Mouse (Mus musculus) layer of hippocampus, adult 8-10 months (tissue): ENCODE measurements around the gene Cyp1a2. TPM values are rescaled to one million over a fixed set of nuclear protein-coding genes. Genes with fewer than 3 reads are reported as not detected.

Experiments used
- DNase-seq, 2 experiments: peaks; one replicate each; pipeline ENCODE4 v3.0.0; 2022; ENCODE audit warnings: low spot score in 2 of 2
- total RNA-seq, 4 experiments: library from RNA; stranded (reverse); gene quantifications; 2 replicates each; pipeline ENCODE4 v1.2.4; 2022

The Cyp1a2 gene
- total RNA-seq, 4 experiments from 2014 or later, result not detected

GRCm38 (mm10) chr9:57646551-57647103, 36.9 kb downstream of the Cyp1a2 start:
- DNase-seq, result no peak

GRCm38 (mm10) chr9:57644944-57645893, 38.3 kb downstream of the Cyp1a2 start:
- peak; percentile 73 to 92 for DNase-seq

DNA sequence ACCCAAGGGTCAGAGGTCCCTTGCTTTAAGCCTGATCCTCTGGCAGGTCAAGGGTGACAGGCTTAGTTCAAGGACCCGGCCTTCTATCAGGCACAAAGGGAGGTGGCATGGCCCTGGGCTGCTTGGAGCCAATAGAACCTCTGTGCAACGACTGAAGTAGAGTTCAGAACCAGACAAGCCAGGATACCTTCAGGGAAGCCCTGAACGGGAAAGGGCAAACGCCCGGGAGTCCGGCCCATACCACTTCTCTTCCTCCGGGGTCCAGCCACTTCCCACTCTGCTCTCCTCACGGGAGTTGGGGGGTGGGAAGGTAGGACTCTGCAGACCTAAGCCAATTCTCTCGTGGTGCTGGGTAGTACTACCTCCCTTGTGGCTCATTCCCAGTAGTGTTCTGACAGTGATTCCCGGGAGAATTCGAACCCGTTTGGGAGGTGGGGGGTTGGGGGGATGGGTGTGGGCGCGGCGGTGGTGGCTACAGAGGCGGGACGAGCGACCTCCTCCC, 39.0 kb downstream of the Cyp1a2 start:
- DNase-seq, result no peak

GRCm38 (mm10) chr9:57643856-57644180, 39.7 kb downstream of the Cyp1a2 start:
- no peak for DNase-seq

DNA sequence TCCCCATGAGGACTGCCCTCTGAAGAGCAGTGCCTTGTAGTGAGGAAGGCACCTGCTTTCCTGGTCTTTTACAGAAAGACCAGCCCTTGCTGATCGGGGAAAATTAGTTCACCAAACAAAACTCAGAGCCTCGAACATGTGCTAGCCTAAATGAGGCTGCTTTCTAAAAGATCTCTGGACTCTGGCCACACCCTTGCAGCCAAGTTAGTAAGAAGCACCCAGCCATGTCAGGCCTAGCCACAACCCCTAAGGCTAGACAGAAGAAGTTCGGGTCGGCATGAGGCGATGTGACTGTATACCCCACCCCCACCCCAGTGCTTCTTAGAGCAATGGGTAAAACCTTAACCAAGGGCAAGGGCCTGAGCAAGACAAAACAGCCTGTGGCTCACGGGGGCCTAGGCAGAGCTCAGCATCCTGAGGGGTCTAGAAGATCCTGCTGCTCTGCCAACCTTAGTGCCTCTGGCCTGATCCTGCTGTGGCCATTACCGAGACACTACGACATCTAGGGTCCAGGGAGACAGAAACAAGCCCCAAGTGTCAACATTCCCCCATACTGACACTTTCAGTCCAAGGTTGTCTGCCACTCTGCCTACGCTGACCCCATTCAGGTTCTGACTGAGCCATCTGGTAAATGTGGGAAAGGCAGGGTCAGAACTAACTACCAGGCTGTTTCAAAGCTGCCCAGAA, 40.2 kb downstream of the Cyp1a2 start:
- DNase-seq, result no peak

DNA sequence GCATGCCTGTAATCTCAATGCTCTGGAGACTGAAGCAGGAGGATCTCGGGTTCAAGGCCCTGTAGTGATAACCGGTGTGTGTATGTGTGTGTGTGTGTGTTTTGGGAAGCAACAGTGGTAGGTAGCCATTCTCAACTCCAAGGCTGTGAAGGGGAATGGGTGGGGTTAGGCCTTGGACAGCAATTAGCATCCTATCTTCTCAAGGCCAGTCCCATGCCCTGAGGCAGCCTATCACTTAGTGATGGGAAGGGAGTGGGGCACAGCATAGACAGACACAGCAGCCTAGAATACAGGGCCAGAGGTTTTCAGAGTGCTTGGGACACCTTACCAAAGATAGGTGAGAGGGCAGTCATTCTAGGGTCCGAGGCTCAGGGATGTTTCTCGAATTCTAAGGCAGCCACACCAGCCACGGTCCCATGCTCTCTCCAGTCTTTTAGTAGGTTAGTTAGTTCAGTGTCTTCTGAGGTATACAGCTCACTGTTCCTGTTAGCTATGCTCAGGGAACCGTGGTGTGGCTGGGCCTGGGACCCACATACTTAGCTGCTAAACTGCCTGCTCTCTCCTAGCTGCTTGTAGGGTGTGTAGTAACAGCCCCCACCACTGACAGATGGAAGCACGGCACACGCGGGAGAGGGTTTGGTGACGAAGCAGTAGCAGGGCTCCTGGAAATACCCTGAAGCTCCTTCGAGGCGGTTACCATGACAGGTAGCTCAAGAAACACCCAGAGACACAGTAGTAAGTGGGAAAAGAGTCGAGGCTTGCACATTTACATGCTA, 41.5 kb downstream of the Cyp1a2 start:
- no peak for DNase-seq

GRCm38 (mm10) chr9:57641022-57641421, 42.5 kb downstream of the Cyp1a2 start:
- DNase-seq, result no peak

- no peak for DNase-seq
Measured at GRCm38 (mm10) chr9:57640384-57640783, 43.1 kb downstream of the Cyp1a2 start.

DNA sequence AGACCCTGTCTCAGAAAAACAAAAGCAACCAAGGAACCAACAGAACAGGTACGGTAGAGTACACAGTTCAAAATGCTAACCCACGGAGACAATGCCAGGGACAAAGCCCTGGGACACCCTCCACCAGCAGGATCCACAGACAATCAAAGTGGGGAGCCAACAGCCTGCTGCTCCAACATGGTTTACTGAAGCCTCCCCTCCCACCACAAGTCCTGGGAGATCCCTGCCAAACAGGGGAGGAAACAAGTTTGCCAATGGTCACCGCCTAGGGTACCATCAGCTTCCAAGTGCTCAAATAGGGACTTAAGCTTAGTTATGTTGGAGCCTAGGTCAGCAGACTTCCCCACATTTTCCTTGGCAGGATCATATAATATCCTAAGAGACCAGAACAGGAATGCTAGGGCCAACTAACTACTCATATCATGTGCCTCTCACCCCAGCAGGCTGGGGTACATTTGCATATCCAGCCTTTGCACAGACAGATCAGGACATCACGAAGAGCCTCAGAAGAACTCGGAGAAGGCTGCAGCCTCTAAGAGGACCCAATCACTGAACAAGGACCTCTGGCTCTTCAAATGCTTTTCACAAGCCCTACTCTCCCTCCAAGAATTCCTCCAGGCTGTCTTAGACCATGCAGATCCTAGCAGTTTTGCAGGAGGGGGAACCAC, 43.7 kb downstream of the Cyp1a2 start:
- no peak for DNase-seq

DNA sequence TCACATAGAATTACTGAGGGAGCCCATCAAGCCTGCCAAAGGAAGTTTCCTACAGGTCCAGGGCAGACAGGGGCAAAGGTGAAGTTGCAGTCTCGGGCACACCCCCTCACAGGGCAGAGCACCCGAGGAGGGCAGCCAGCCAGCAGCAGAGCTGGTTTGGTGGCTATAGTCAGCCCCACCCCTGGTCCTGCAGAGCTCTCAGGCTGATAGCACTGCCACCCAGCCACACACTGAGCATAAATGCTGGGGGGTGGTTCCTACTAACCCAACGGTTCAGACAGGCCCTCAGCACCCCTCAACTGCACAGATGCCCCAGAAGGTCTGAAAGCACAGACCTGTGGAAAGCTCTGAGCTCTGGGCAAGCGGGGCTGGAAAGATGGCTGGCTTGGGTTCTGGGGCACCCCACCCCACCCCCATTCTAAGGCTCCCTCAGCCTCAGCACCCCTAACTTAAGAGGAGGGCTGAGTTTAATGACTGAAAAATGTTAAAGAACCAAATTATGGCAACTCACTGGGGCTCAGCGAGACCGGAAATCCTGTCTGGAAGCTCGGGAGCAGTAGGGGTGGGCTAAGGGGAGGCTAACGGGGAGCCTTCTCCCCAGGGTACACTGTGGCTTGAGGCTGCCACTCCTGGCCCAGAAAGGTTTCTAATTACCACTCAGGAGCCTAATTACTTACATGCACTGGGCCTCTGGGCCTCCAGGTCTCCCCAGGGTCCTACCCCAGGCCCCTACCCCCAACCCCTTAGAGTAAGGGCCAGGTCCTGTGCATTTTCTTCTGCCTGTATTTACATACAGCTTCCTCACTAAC, 44.6 kb downstream of the Cyp1a2 start:
- no peak for DNase-seq

DNA sequence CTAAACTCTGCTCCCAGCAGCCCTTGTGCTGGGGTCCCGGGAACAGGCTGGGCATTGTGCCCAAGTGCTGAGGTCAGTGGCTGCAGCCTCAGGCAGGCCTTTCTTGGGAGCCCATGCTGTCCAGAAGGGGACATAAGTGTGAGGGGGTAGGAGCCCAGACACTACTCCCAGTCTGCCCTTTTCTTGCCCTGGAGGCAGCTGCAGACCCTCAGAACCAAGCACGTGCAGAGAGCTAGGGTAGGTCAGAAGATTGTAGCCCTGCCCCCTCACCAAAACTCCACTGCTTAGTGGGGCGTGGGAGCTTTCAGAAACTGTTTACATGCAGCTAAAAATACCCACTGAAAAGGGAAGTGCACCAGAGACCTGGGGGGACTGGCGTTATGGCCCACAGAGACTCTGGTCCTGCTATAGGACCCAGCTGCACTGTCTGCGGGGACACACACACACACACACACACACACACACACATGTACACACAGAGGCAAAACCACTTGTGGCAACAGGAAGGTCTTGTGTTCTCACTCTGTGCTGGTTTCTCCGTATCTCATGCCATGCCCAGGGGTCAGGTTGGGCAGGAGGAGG, 45.7 kb downstream of the Cyp1a2 start:
- DNase-seq, result no peak

DNA sequence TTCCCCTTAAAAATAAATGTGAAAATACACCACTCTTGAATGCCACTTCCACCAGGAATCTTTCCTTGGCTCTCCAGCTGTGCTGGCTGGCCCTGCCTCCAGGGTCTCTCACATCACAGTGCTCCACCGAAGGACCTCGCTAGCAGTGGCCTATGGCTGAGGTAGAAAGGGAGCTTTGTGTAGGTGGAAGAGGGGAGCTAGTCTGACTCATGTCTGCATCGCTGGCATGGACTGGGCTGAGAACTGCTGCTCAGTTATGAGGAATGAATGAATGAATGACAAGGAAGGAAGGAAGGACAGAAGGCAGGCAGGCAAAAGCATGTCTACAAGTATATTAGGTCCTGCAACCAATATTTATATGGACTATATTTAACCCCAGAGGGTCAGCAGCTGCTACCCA, 46.2 kb downstream of the Cyp1a2 start:
- no peak for DNase-seq

- DNase-seq, result peak in 1 of 2 experiments; percentile 48
Measured at GRCm38 (mm10) chr9:57633481-57634024, 50.0 kb downstream of the Cyp1a2 start.

GRCm38 (mm10) chr9:57629118-57629874, 54.2 kb downstream of the Cyp1a2 start:
- peak; percentile 60 to 76 for DNase-seq

GRCm38 (mm10) chr9:57628717-57629116, 54.8 kb downstream of the Cyp1a2 start:
- no peak for DNase-seq

- no peak for DNase-seq
Measured at GRCm38 (mm10) chr9:57627892-57628291, 55.6 kb downstream of the Cyp1a2 start.

DNA sequence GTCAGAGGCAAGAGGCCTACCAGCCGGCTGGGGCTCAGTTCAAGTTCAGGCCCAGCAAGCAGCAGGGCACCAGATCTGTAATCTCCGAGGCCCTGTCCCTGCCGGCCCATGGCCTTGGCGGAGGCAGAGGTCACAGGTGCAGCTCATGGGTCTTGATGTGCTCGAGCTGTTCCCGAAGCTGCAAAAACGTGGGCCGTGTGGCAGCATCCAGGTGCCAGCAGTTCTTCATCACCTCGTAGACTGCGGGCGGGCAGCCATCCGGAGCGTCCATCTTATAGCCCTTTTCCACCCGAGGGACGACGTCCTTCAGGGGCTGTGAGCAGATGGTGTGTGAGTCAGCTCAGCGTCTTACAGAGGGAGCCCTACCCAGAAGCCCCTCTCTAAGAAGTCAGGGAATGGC, 56.3 kb downstream of the Cyp1a2 start:
- DNase-seq, result no peak
